Mouse (Mus musculus) naive thymus-derived CD4-positive, alpha-beta T cell, adult 2 months (primary cell): ENCODE measurements around the gene Tnpo3.

Experiments
- DNase-seq: peaks from one replicate; pipeline ENCODE4 v3.0.0-alpha.2; 2011; ENCODE audit warnings: low read depth

The Tnpo3 gene

GRCm38 (mm10) chr6:29609111-29610019, at the start of gene Tnpo3:
TSS of gene Tnpo3 (minus strand) at chr6:29609887.
- DNase-seq, result peak; percentile 92

- DNase-seq, result no peak
These were observed 49.2 kb upstream of the Tnpo3 start for GRCm38 (mm10) chr6:29658626-29659475.

- no peak for DNase-seq
These were observed 43.6 kb upstream of the Tnpo3 start for GRCm38 (mm10) chr6:29653271-29653670.

- no peak for DNase-seq
These were observed 40.5 kb upstream of the Tnpo3 start for GRCm38 (mm10) chr6:29650170-29650549.

- DNase-seq, result peak; percentile 86
These were observed 39.9 kb upstream of the Tnpo3 start for GRCm38 (mm10) chr6:29649494-29650169.

GRCm38 (mm10) chr6:29641816-29642215, 32.1 kb upstream of the Tnpo3 start:
- no peak for DNase-seq

GRCm38 (mm10) chr6:29639580-29640419, 30.1 kb upstream of the Tnpo3 start:
- no peak for DNase-seq

GRCm38 (mm10) chr6:29638844-29639460, 29.3 kb upstream of the Tnpo3 start:
- DNase-seq, result no peak

GRCm38 (mm10) chr6:29637397-29638373, 28.0 kb upstream of the Tnpo3 start:
- DNase-seq, result no peak

- no peak for DNase-seq
These were observed 26.8 kb upstream of the Tnpo3 start for GRCm38 (mm10) chr6:29636322-29637092.

GRCm38 (mm10) chr6:29634537-29634936, 24.9 kb upstream of the Tnpo3 start:
- DNase-seq, result no peak

- DNase-seq, result no peak
These were observed 23.0 kb upstream of the Tnpo3 start for GRCm38 (mm10) chr6:29632552-29633292.

- no peak for DNase-seq
These were observed 22.3 kb upstream of the Tnpo3 start for GRCm38 (mm10) chr6:29631751-29632551.

GRCm38 (mm10) chr6:29630216-29630615, 20.5 kb upstream of the Tnpo3 start:
- no peak for DNase-seq

GRCm38 (mm10) chr6:29627756-29628155, 18.1 kb upstream of the Tnpo3 start:
- no peak for DNase-seq

- no peak for DNase-seq
These were observed 14.2 kb upstream of the Tnpo3 start for GRCm38 (mm10) chr6:29623857-29624256.

- DNase-seq, result no peak
These were observed 12.6 kb upstream of the Tnpo3 start for GRCm38 (mm10) chr6:29622273-29622672.
